Mouse (Mus musculus) cerebellum, adult 2 months (tissue): ENCODE results near the gene Dlx4. TPM values are rescaled to one million over a fixed set of nuclear protein-coding genes. Genes with fewer than 3 reads are reported as not detected.
A peak's percentile ranks its signal among the peaks of the same experiment; 100 is the strongest.

Source experiments
- DNase-seq, 2 experiments: peaks; one replicate each; pipeline ENCODE4 v3.0.0; 2021
- H3K27ac ChIP-seq: fragments of 200-500 bp; 2 replicates; pipeline ENCODE4 v1.5.1; 2012; ENCODE audit warnings: low read length, control low read depth, inconsistent platforms; ENCODE audit not compliant: insufficient read depth
- H3K27me3 ChIP-seq: fragments of 200-500 bp; 2 replicates; pipeline ENCODE4 v1.6.1; 2012; ENCODE audit warnings: inconsistent platforms, mild to moderate bottlenecking, low read length, moderate library complexity; ENCODE audit not compliant: control insufficient read depth, insufficient read depth
- H3K4me1 ChIP-seq: fragments of 200-500 bp; 2 replicates; pipeline ENCODE4 v1.6.1; 2011; ENCODE audit warnings: low read length; ENCODE audit not compliant: control insufficient read depth, insufficient read depth
- H3K4me3 ChIP-seq: fragments of 200-500 bp; replicated peaks from 2 replicates; pipeline ENCODE3; 2011; ENCODE audit warnings: mild to moderate bottlenecking, low read depth, low read length, control low read depth; ENCODE audit not compliant: insufficient read depth
- CTCF ChIP-seq: fragments of 200-500 bp; IDR thresholded peaks from 2 replicates; pipeline ENCODE4 v1.5.1; 2011; ENCODE audit warnings: low read depth, mild to moderate bottlenecking, control low read depth, low read length, moderate library complexity, borderline replicate concordance; ENCODE audit not compliant: insufficient read depth
- POLR2A ChIP-seq: fragments of 200-500 bp; IDR thresholded peaks from 2 replicates; pipeline ENCODE4 v1.6.1; 2011; ENCODE audit warnings: low read length, control low read depth, borderline replicate concordance; ENCODE audit not compliant: insufficient read depth
- WGBS: fragments of 180-500 bp; shearing (Covaris S2); methylation state at CpG from one replicate; pipeline ENCODE4 v1.1.7; 2018; 5-methylcytosine and 5-hydroxymethylcytosine counted together
- polyA plus RNA-seq: library from polyadenylated mRNA; depleted of rRNA; stranded (reverse); fragments of >200 nt; gene quantifications from 2 replicates; pipeline ENCODE4 v1.2.3, GENCODE M21; 2012

Gene Dlx4
- polyA plus RNA-seq, 1 experiment, result 0.70 TPM

DNA sequence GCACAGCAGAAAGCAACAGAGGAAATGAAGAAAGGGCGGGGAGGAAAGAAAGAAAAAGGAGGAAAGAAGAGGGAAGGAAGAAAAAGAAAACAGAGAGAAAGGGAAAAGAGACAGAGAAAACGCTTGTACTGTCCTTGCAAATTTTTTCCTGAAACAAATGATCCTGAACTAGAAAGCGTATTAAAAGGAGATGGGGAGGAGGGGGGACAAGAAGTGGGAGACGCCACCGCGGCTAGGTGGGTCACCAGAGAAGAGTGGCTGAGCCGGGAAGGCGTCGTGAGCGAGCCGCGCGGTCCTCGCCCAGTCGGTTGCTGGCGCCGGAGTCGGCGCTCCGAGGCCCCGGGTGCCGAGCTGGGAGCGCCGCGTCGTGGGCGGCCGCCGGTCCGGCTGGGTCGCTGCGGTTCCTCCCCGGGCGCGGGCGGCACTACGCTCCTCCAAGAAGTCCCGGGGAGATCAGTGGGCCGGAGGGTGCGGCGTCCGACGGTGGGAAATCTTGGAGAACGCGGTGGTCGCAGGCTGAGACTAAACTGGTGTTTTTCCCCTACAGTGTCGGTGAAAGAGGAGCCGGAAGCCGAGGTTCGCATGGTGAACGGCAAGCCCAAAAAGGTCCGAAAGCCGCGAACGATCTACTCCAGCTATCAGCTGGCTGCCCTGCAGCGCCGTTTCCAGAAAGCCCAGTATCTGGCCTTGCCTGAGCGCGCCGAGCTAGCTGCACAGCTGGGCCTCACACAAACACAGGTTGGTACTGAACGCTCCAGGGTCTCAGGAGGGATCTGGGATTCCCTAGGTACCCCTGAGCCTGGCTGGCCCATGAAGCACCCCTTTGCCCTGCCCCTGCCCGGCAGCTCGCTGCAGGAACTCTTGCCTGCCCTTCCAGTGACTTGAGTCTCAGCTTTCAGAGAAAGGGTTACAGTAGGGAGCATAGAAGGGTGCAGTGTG, 24.6 kb downstream of the Dlx4 start:
- WGBS, result 6% methylated on average over 63 of the region's 63 CpGs
- TF ChIP-seq POLR2A, result no peak
- TF ChIP-seq CTCF, result no peak
- no peak overlapping the region for H3K27ac ChIP-seq
- no peak for DNase-seq
- peaks cover 2% of the 10 kb centered on the region; the same call in 1 of the 2 replicates for H3K27me3 ChIP-seq
- H3K4me1 ChIP-seq, result 0 out of 2 replicates have a peak, but pooled peaks cover 3% of the 10 kb centered on the region
- H3K4me3 ChIP-seq, result peak overlapping the region; percentile 23

DNA sequence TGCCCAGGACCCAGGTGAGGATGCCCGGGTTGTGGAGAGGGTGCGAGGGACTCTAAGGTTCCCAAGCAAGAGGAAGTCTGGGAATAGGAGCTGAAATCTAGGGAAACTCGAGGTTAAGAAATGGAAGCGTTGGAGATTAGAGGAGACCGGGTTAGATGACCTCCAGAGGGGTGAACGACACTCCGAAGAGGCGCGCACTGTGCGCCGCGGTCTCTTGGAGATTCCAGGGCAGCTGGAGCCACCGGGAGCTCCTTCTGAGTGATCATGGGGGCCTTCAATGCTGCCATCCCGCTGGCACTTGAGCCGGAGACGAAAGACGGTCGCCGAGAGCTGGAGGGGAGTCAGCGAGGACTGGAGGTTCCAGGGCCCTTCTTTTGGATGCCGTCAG, 25.4 kb downstream of the Dlx4 start:
- no peak for DNase-seq
- Histone ChIP-seq H3K4me3 (no peak overlapping the region), H3K27me3 (peaks cover 2% of the 10 kb centered on the region; the same call in 1 of the 2 replicates), H3K4me1 (0 out of 2 replicates have a peak, but pooled peaks cover 3% of the 10 kb centered on the region), H3K27ac (no peak overlapping the region)
- TF ChIP-seq CTCF (no peak), POLR2A (no peak)
- WGBS, result 1% methylated on average over 21 of the region's 21 CpGs

DNA sequence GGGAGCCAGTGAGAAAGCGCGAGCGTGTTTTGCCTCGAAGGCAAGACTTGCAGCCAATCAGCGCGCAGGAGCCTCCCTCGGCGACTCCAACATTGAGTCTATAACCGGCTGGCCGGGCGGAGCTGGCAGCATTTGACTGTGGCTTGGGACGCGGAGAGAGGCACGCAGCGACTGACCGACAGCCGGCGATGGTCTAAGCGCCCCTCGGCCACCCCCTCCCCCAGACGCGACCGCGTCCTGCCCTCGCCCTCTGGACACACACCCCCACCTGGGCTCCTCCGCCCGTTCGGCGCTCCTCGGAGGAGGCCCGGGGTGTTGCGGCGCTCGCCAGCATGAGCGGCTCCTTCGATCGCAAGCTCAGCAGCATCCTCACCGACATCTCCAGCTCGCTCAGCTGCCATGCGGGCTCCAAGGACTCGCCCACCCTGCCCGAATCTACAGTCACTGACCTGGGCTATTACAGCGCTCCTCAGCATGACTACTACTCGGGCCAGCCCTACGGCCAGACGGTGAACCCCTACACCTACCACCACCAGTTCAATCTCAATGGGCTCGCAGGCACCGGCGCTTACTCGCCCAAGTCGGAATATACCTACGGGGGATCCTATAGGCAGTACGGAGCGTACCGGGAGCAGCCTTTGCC, 26.0 kb downstream of the Dlx4 start, which contains the start of gene Dlx3:
TSS of gene Dlx3 (plus strand) at position 130 of the 643 bp plus-strand sequence.
- no peak for DNase-seq
- no peak for TF ChIP-seq CTCF
- TF ChIP-seq POLR2A, result no peak
- 2% methylated on average over 54 of the region's 55 CpGs for whole genome bisulfite sequencing

DNA sequence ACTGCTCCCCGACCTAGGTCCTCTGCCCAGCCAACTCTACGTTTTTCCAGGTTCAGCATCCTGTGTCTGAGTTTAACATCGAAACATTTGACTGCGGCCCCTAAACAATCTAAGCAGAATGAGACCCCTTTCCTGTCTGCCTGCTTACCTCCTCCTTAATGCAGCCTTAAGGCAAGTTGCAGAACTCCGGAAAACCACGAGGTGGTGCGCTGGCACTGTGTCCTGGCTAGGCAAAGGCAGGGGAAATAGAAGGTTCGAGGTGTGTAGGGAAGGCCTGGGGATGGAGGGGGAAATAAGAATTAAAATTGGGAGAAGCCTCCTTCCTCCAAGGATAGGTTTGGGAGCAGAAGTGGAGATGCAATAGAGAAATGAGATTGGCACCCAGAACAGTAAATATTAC, 27.6 kb downstream of the Dlx4 start:
- no peak overlapping the region for H3K27ac ChIP-seq
- TF ChIP-seq POLR2A (no peak), CTCF (peak; percentile 79)

More for the DNA sequence above, 26.0 kb downstream of the Dlx4 start, which contains the start of gene Dlx3:
- H3K27ac ChIP-seq, result no peak within 1 kb of the TSS
- H3K4me1 ChIP-seq, result 0 out of 2 replicates have a peak, but pooled peaks cover 3% of the 10 kb centered on the region
- H3K4me3 ChIP-seq, result peak within 1 kb of the TSS; percentile 24
- peaks cover 2% of the 10 kb centered on the region; the same call in 1 of the 2 replicates for H3K27me3 ChIP-seq

DNA sequence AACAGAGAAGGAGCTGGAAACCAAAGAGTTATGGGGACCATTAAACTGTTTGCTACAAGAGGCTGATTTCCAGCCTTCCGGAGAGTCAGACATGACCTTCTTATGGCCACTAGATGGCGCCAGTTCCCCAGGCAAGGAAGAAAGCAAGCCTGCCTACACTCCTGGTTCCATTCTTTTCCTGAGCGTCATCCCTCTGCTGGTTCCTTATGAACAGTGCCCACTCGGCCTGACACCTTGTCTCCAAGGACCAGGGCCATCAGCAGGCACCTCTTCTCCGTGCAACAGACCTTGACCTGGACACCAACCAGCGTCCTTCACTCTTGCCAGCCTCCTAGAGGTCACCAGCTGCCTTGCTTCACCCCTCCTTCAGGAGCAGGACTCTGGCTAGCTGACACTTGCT, 29.0 kb downstream of the Dlx4 start:
- Histone ChIP-seq H3K27ac (no peak overlapping the region), H3K4me3 (no peak overlapping the region), H3K27me3 (peaks cover 2% of the 10 kb centered on the region; the same call in 1 of the 2 replicates), H3K4me1 (0 out of 2 replicates have a peak, but pooled peaks cover 3% of the 10 kb centered on the region)
- 0% methylated on average over 6 of the region's 6 CpGs for WGBS
- peak; percentile 65 to 72 for DNase-seq
- TF ChIP-seq POLR2A (no peak), CTCF (peak; percentile 98)

More for the DNA sequence above, 27.6 kb downstream of the Dlx4 start:
- Histone ChIP-seq H3K4me1 (0 out of 2 replicates have a peak, but pooled peaks cover 3% of the 10 kb centered on the region), H3K27me3 (peaks cover 2% of the 10 kb centered on the region; the same call in 1 of the 2 replicates), H3K4me3 (no peak overlapping the region)
- peak; percentile 38 to 75 for DNase-seq
- 11% methylated on average over 8 of the region's 8 CpGs for WGBS

DNA sequence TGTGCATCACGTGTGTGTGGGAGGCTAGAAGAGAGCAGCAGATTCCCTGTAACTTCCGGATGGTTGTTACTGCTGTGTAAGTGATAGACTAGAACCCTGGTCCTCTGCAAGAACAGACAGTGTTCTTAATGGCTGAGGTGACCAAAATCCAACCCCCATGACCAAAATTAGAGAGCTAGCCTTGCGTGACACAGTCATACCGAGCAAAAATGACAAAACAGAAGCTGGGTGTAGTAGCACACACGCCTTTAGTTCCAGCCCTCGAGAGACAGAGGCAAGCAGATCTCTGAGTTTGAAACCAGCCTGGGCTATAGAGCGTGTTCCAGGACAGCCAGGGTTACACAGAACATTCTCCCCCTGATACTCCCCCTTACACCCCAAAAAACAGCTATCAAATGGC, 36.0 kb downstream of the Dlx4 start:
- DNase-seq, result no peak
- H3K4me1 ChIP-seq, result no peaks in the 10 kb centered on the region
- WGBS, result 94% methylated on average over 7 of the region's 7 CpGs
- TF ChIP-seq POLR2A (no peak), CTCF (no peak)
- H3K27ac ChIP-seq, result no peak overlapping the region
- H3K4me3 ChIP-seq, result no peak overlapping the region
- H3K27me3 ChIP-seq, result no peaks in the 10 kb centered on the region

DNA sequence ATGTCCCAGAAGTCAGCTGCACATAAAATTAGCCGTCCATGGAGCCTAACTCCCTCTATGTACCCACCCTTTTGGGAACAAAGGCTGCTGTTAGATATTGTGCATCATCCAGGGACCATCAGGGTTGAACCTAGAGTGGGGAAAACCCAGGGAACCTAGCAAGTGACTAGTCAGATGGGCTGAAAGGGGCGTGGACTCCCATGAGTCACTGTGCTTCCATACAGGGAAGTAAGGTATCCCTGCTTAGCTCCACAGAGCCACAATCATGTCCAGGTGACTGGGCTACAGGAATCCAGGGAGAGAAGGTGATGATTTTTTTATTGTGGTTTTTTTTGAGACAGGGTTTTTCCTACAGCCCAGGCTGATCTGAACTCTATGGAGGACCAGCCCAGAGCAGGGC, 37.1 kb downstream of the Dlx4 start:
- H3K4me3 ChIP-seq, result no peak overlapping the region
- no peaks in the 10 kb centered on the region for H3K27me3 ChIP-seq
- 92% methylated on average over 2 of the region's 2 CpGs for WGBS
- TF ChIP-seq CTCF, result no peak
- no peak for TF ChIP-seq POLR2A
- no peak overlapping the region for H3K27ac ChIP-seq
- no peak for DNase-seq
- H3K4me1 ChIP-seq, result no peaks in the 10 kb centered on the region
